Mouse (Mus musculus): ENCODE data around the gene Usp6nl.

- no peak for TF ChIP-seq ELF1 (IDR thresholded peaks at IDR 0.05; ENCODE audit: low read depth, low read length)
- no peak for TF ChIP-seq TCF12 (IDR thresholded peaks at IDR 0.05; ENCODE audit: low read depth, low read length)
- TF ChIP-seq E2F4 (IDR thresholded peaks at IDR 0.05; ENCODE audit: borderline replicate concordance, low read depth, low read length), result no peak
- TF ChIP-seq USF2 (IDR thresholded peaks at IDR 0.05; ENCODE audit: borderline replicate concordance in 1 of 2, insufficient read depth in 1 of 2, low read depth in 1 of 2, low read length in 2 of 2), result no peak
- no peak for TF ChIP-seq CTCF (IDR thresholded peaks at IDR 0.05 in 2 of 3, conservative IDR thresholded peaks at IDR 0.05 in 1 of 3; ENCODE audit: control insufficient read depth in 1 of 3, insufficient read depth in 1 of 3, low read depth in 2 of 3, low read length in 3 of 3, poor library complexity in 1 of 3, severe bottlenecking in 1 of 3)
- no peak for TF ChIP-seq NRF1 (IDR thresholded peaks at IDR 0.05; ENCODE audit: insufficient read depth, low read depth, low read length, poor library complexity, severe bottlenecking)
- no peak for TF ChIP-seq GATA1 (IDR thresholded peaks at IDR 0.05; ENCODE audit: low read depth, low read length)
- TF ChIP-seq POLR2A (IDR thresholded peaks at IDR 0.05; ENCODE audit: control insufficient read depth in 1 of 2, insufficient read depth in 1 of 2, low read depth in 1 of 2, low read length in 2 of 2, poor library complexity in 1 of 2), result no peak
- no peak for TF ChIP-seq CHD1 (IDR thresholded peaks at IDR 0.05; ENCODE audit: low read depth, low read length)
- TF ChIP-seq KAT2A (conservative IDR thresholded peaks at IDR 0.05; ENCODE audit: low read depth, low read length), result no peak
Measured at GRCm38 (mm10) chr2:6350164-6350563, 27.7 kb downstream of the Usp6nl start.
